Mouse (Mus musculus) liver, embryonic 14.5 days (tissue): ENCODE measurements around the gene Slc44a1. TPM values are rescaled to one million over a fixed set of nuclear protein-coding genes. Genes with fewer than 3 reads are reported as not detected.

Experiments used
- ATAC-seq: fragments of 200-750 bp; cut with Nextera tagmentation; 2 replicates; pipeline ENCODE4 v1.8.0; 2017; ENCODE audit warnings: moderate number of reproducible peaks, mild to moderate bottlenecking, moderate library complexity; ENCODE audit not compliant: insufficient read depth
- DNase-seq, 3 experiments: peaks; one replicate each; pipeline ENCODE4 v3.0.0-alpha.2; 2012 to 2013; ENCODE audit warnings: low read depth in 3 of 3, low spot score in 3 of 3
- H3K27ac ChIP-seq: fragments of 300-500 bp; sonication (generic); 2 replicates; pipeline ENCODE4 v1.5.1; 2014; ENCODE audit warnings: moderate library complexity, mild to moderate bottlenecking, control low read depth, inconsistent platforms
- H3K27me3 ChIP-seq: fragments of 300-500 bp; sonication (generic); 2 replicates; pipeline ENCODE4 v1.6.1; 2014; ENCODE audit warnings: mild to moderate bottlenecking, low read length, moderate library complexity; ENCODE audit not compliant: control insufficient read depth, insufficient read depth
- H3K36me3 ChIP-seq: fragments of 300-500 bp; sonication (generic); replicated peaks from 2 replicates; pipeline ENCODE4 v1.6.1; 2014; ENCODE audit warnings: low read depth; ENCODE audit not compliant: control insufficient read depth, insufficient read depth
- H3K4me1 ChIP-seq, 2 experiments: fragments of 200-500 bp in 1 of 2; fragments of 300-500 bp in 1 of 2; sonication (generic) in 1 of 2; replicated peaks; 2 replicates each; pipeline ENCODE4 v1.6.1; 2012 to 2014; ENCODE audit warnings: antibody characterized with exemption in 1 of 2, inconsistent platforms in 1 of 2, low read length in 1 of 2; ENCODE audit not compliant: control insufficient read depth in 2 of 2, insufficient read depth in 2 of 2
- H3K4me2 ChIP-seq: fragments of 300-500 bp; sonication (generic); 2 replicates; pipeline ENCODE4 v1.6.1; 2014; ENCODE audit warnings: low read depth, mild to moderate bottlenecking, control low read depth, moderate library complexity
- H3K4me3 ChIP-seq, 2 experiments: fragments of 200-500 bp in 1 of 2; fragments of 300-500 bp in 1 of 2; sonication (generic) in 1 of 2; 2 replicates each; pipeline ENCODE4 v1.5.1; 2012 to 2014; ENCODE audit warnings: low read depth in 2 of 2, low read length in 2 of 2, mild to moderate bottlenecking in 2 of 2, control low read depth in 1 of 2, inconsistent platforms in 1 of 2, moderate library complexity in 1 of 2; ENCODE audit not compliant: insufficient read depth in 1 of 2
- H3K9ac ChIP-seq: fragments of 300-500 bp; sonication (generic); replicated peaks from 2 replicates; pipeline ENCODE4 v1.6.1; 2014; ENCODE audit warnings: mild to moderate bottlenecking, control low read depth, moderate library complexity
- H3K9me3 ChIP-seq: fragments of 300-500 bp; sonication (generic); 2 replicates; pipeline ENCODE4 v1.6.1; 2016; ENCODE audit warnings: low read length, mixed read lengths; ENCODE audit not compliant: control insufficient read depth
- CTCF ChIP-seq: IDR thresholded peaks from 2 replicates; pipeline ENCODE4 v1.5.1; 2016; ENCODE audit warnings: antibody characterized with exemption, low read depth, control low read depth
- EP300 ChIP-seq: IDR thresholded peaks from 2 replicates; pipeline ENCODE4 v1.6.1; 2016; ENCODE audit warnings: antibody characterized with exemption, low read depth
- WGBS: fragments of 180-500 bp; shearing (Covaris S2); extraction: QIAGEN DNeasy Blood & Tissue Kit; methylation state at CpG from one replicate; pipeline ENCODE4 v1.1.7; 2014; ENCODE audit not compliant: insufficient replicate concordance; 5-methylcytosine and 5-hydroxymethylcytosine counted together
- polyA plus RNA-seq, 2 experiments: library from polyadenylated mRNA; depleted of rRNA in 1 of 2; stranded (reverse) in 1 of 2; unstranded in 1 of 2; fragments of >200 nt; fragmentation: Nextera tagmentation in 1 of 2; extraction: Ambion mirVana in 1 of 2; gene quantifications; 2 replicates each; pipeline versions ENCODE4 v1.2.1 to v1.2.3; 2012 to 2014

Slc44a1 gene
- polyA plus RNA-seq, 2 experiments: 7.7 to 12.6 TPM

DNA sequence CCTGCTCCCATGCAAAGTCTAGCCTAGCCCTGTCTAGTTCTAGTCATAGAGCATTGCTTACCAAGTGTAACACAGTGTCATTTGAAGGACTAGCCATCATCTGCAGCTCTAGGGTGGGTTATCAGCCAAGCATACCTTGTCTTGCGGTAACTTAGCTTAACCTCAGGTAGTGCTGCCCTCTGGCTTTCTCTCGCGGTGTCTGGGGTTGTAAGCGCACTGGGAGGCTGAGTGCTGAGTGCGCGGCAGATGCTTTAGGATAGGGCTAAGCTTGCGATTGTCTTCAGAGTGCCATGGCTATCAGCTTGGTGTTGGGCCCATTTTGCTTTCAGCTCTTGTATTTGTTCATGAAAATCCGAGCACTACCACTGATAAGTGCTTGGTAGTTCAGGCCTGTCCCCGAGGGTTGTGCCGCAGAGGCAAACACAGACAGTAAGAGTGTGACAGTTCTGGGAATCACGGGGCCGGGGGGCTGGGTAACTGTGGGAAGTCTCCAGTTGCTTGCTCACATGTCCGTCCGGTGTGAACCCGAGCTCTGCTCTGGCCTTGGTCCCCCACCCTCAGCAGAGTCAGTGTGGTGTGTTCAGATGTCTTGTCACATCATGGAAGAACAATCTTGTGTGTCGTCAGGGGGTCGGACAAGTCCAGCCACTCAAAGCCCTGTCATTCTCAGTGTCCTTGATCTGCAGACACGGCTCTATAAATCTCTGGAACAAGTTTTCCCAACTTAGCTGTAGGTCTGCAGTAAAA, 22.5 kb downstream of the Slc44a1 start:
- Histone ChIP-seq H3K9me3 (no peaks in the 10 kb centered on the region), H3K4me1 (peaks cover 0 to 9% of the 10 kb centered on the region in 2 experiments; a peak in 3 of 4 replicates), H3K9ac (no peak overlapping the region), H3K27me3 (no peaks in the 10 kb centered on the region), H3K27ac (no peak overlapping the region), H3K4me2 (no peak overlapping the region), H3K36me3 (no peaks in the 10 kb centered on the region), H3K4me3 (no peak overlapping the region)
- WGBS: 75% methylated on average over 18 of the region's 18 CpGs
- ATAC-seq (no peak), DNase-seq (no peak)
- peak; percentile 18; the same call in 1 of the 2 replicates for TF ChIP-seq CTCF
- no peak for TF ChIP-seq EP300

- no peaks in the 10 kb centered on the region for H3K4me1 ChIP-seq
- no peak for TF ChIP-seq EP300
- TF ChIP-seq CTCF: no peak
- no peaks in the 10 kb centered on the region for H3K36me3 ChIP-seq
- 58% methylated on average over 1 of the region's 1 CpGs for WGBS
- H3K4me2 ChIP-seq: no peak overlapping the region
- ATAC-seq (no peak), DNase-seq (no peak)
- H3K27ac ChIP-seq: no peak overlapping the region
- no peaks in the 10 kb centered on the region for H3K27me3 ChIP-seq
- no peaks in the 10 kb centered on the region for H3K9me3 ChIP-seq
- H3K4me3 ChIP-seq: no peak overlapping the region
- no peak overlapping the region for H3K9ac ChIP-seq
Measured at GRCm38 (mm10) chr4:53465887-53466286, 25.7 kb downstream of the Slc44a1 start.

GRCm38 (mm10) chr4:53469007-53469406, 28.8 kb downstream of the Slc44a1 start:
- ATAC-seq (no peak), DNase-seq (no peak)
- Histone ChIP-seq H3K27ac (no peak overlapping the region), H3K4me1 (no peaks in the 10 kb centered on the region; a peak in 1 of 4 replicates), H3K27me3 (no peaks in the 10 kb centered on the region), H3K9ac (no peak overlapping the region), H3K36me3 (no peaks in the 10 kb centered on the region), H3K4me2 (no peak overlapping the region), H3K4me3 (no peak overlapping the region), H3K9me3 (no peaks in the 10 kb centered on the region)
- no peak for TF ChIP-seq CTCF
- no peak for TF ChIP-seq EP300
- 14% methylated on average over 6 of the region's 6 CpGs for WGBS

GRCm38 (mm10) chr4:53474109-53474508, 33.9 kb downstream of the Slc44a1 start:
- Histone ChIP-seq H3K27me3 (no peaks in the 10 kb centered on the region), H3K4me3 (no peak overlapping the region), H3K4me2 (no peak overlapping the region), H3K9ac (no peak overlapping the region), H3K4me1 (peaks cover 0 to 3% of the 10 kb centered on the region in 2 experiments; a peak in 2 of 4 replicates), H3K36me3 (no peaks in the 10 kb centered on the region), H3K9me3 (no peaks in the 10 kb centered on the region), H3K27ac (no peak overlapping the region)
- ATAC-seq (no peak), DNase-seq (no peak)
- TF ChIP-seq EP300 (no peak), CTCF (no peak)

DNA sequence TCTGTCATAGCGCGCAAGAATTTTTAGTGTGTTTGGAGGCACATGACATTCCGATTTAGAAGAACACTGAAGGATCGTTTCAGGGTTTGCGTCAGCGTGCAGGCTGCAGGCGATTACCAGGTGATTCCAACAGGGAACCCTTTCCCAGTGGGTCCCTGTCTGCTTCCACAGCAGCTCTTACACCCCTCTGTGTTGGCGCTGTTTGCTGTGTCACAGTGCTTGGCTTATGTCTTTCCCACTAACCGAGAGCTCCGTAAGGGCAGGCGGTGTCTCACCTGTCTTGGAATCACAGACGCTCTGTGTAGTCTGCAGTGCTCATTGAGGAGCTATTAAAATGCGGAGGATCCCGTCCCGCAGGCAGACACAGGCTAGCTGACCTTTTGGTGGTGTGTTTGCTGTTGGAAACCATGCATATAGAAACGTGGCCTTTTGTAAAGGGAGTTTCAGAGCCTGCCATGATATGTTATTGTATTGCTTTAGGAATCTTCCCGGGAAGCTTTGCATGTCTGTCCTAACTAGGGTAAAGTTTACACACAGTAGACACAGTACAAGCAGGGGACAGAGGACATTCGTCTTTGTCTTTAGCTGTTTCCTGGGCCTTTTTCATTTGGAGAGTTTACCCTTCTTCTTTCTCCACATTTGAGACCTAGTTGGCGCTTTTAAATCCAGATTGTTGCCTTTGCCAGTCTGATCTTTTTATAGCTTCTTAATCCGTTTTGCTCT, 35.2 kb downstream of the Slc44a1 start:
- no peak overlapping the region for H3K27ac ChIP-seq
- H3K4me1 ChIP-seq: peaks cover 0 to 3% of the 10 kb centered on the region in 2 experiments; a peak in 2 of 4 replicates
- DNase-seq (no peak), ATAC-seq (no peak)
- no peak overlapping the region for H3K9ac ChIP-seq
- H3K4me3 ChIP-seq: no peak overlapping the region
- 80% methylated on average over 20 of the region's 20 CpGs for WGBS
- H3K4me2 ChIP-seq: no peak overlapping the region
- TF ChIP-seq CTCF: no peak
- H3K36me3 ChIP-seq: no peaks in the 10 kb centered on the region
- no peaks in the 10 kb centered on the region for H3K27me3 ChIP-seq
- H3K9me3 ChIP-seq: no peaks in the 10 kb centered on the region
